Mouse (Mus musculus) cerebral cortex, adult 2 months (tissue): ENCODE results near the gene Neurl4.

Source experiments
- WGBS: fragments of 180-500 bp; shearing (Covaris S2); methylation state at CpG from one replicate; pipeline ENCODE4 v1.1.7; 2018; 5-methylcytosine and 5-hydroxymethylcytosine counted together

Neurl4 gene

GRCm38 (mm10) chr11:69900471-69901405 lies at the start of gene Neurl4, which contains the start of gene 2810408A11Rik:
Gene Neurl4 (plus strand): TSS chr11:69901072.
Gene 2810408A11Rik (minus strand): TSS chr11:69900987.
- 1% methylated on average over 38 of the region's 38 CpGs for WGBS

- 72% methylated on average over 7 of the region's 7 CpGs for WGBS
These were observed 46.9 kb upstream of the Neurl4 start for GRCm38 (mm10) chr11:69853994-69854393.

- WGBS: 67% methylated on average over 10 of the region's 10 CpGs
These were observed 46.2 kb upstream of the Neurl4 start for GRCm38 (mm10) chr11:69854680-69855079.

- 32% methylated on average over 16 of the region's 16 CpGs for WGBS
These were observed 45.5 kb upstream of the Neurl4 start for GRCm38 (mm10) chr11:69855347-69855746.

- 53% methylated on average over 29 of the region's 30 CpGs for WGBS
These were observed 42.5 kb upstream of the Neurl4 start, which contains the start of gene Tnk1 for GRCm38 (mm10) chr11:69858113-69858998. Gene Tnk1 (minus strand): TSS chr11:69858730.

- WGBS: 90% methylated on average over 3 of the region's 3 CpGs
These were observed 37.1 kb upstream of the Neurl4 start for GRCm38 (mm10) chr11:69863729-69864128.

GRCm38 (mm10) chr11:69864138-69864860 lies 36.6 kb upstream of the Neurl4 start:
- 48% methylated on average over 8 of the region's 8 CpGs for WGBS

- 75% methylated on average over 9 of the region's 9 CpGs for WGBS
These were observed 35.3 kb upstream of the Neurl4 start for GRCm38 (mm10) chr11:69865561-69865960.

- WGBS: 76% methylated on average over 9 of the region's 9 CpGs
These were observed 33.5 kb upstream of the Neurl4 start for GRCm38 (mm10) chr11:69867335-69867734.

- WGBS: 96% methylated on average over 2 of the region's 2 CpGs
These were observed 30.4 kb upstream of the Neurl4 start for GRCm38 (mm10) chr11:69870289-69871069.

- 89% methylated on average over 7 of the region's 7 CpGs for WGBS
These were observed 29.1 kb upstream of the Neurl4 start for GRCm38 (mm10) chr11:69871822-69872221.

- WGBS: 72% methylated on average over 4 of the region's 4 CpGs
These were observed 28.4 kb upstream of the Neurl4 start for GRCm38 (mm10) chr11:69872451-69872850.

GRCm38 (mm10) chr11:69876186-69876585 lies 24.7 kb upstream of the Neurl4 start:
- WGBS: 49% methylated on average over 7 of the region's 7 CpGs

GRCm38 (mm10) chr11:69876867-69877266 lies 24.0 kb upstream of the Neurl4 start:
- WGBS: 6% methylated on average over 12 of the region's 12 CpGs

- WGBS: 80% methylated on average over 11 of the region's 11 CpGs
These were observed 23.0 kb upstream of the Neurl4 start, which contains the start of gene Tmem95 for GRCm38 (mm10) chr11:69877878-69878277. Gene Tmem95 (minus strand): TSS chr11:69878018.

GRCm38 (mm10) chr11:69878399-69878798 lies 22.5 kb upstream of the Neurl4 start:
- 83% methylated on average over 3 of the region's 3 CpGs for WGBS

- WGBS: 89% methylated on average over 6 of the region's 6 CpGs
These were observed 21.9 kb upstream of the Neurl4 start for GRCm38 (mm10) chr11:69878952-69879351.

- WGBS: 67% methylated on average over 15 of the region's 15 CpGs
These were observed 21.2 kb upstream of the Neurl4 start for GRCm38 (mm10) chr11:69879711-69880110.

- WGBS: 2% methylated on average over 18 of the region's 18 CpGs
These were observed 20.4 kb upstream of the Neurl4 start for GRCm38 (mm10) chr11:69880506-69880852.

GRCm38 (mm10) chr11:69880853-69881603 lies 19.8 kb upstream of the Neurl4 start, which contains the start of gene Kctd11:
Gene Kctd11 (minus strand): TSS chr11:69881406.
- WGBS: under 1% methylated on average over 46 of the region's 46 CpGs
